Mouse (Mus musculus) forebrain, postnatal 0 days (tissue): ENCODE data around the gene Hspa12a. TPM values are rescaled to one million over a fixed set of nuclear protein-coding genes. Genes with fewer than 3 reads are reported as not detected.

ENCODE experiments used
- ATAC-seq: fragments of 200-750 bp; cut with Nextera tagmentation; 2 replicates; pipeline ENCODE4 v1.8.0; 2017; ENCODE audit warnings: mild to moderate bottlenecking, moderate library complexity
- DNase-seq: peaks from one replicate; pipeline ENCODE4 v3.0.0-alpha.2; 2015
- H3K27ac ChIP-seq: fragments of 300-500 bp; sonication (generic); 2 replicates; pipeline ENCODE4 v1.5.1; 2014; ENCODE audit warnings: low read depth, mild to moderate bottlenecking, antibody characterized with exemption, low read length, moderate library complexity, mixed read lengths
- H3K27me3 ChIP-seq: fragments of 300-500 bp; sonication (generic); 2 replicates; pipeline ENCODE4 v1.6.1; 2014; ENCODE audit warnings: mild to moderate bottlenecking, low read length, mixed read lengths; ENCODE audit not compliant: insufficient read depth
- H3K36me3 ChIP-seq: fragments of 300-500 bp; sonication (generic); 2 replicates; pipeline ENCODE4 v1.6.1; 2014; ENCODE audit warnings: mild to moderate bottlenecking, moderate library complexity; ENCODE audit not compliant: insufficient read depth
- H3K4me1 ChIP-seq: fragments of 300-500 bp; sonication (generic); 2 replicates; pipeline ENCODE4 v1.6.1; 2014; ENCODE audit warnings: antibody characterized with exemption; ENCODE audit not compliant: insufficient read depth
- H3K4me2 ChIP-seq: fragments of 300-500 bp; sonication (generic); 2 replicates; pipeline ENCODE4 v1.6.1; 2014; ENCODE audit warnings: low read depth, mild to moderate bottlenecking, moderate library complexity
- H3K4me3 ChIP-seq: fragments of 300-500 bp; sonication (generic); 2 replicates; pipeline ENCODE4 v1.5.1; 2014; ENCODE audit warnings: low read depth, low read length, mixed read lengths
- H3K9ac ChIP-seq: fragments of 300-500 bp; sonication (generic); 2 replicates; pipeline ENCODE4 v1.6.1; 2014; ENCODE audit warnings: mild to moderate bottlenecking
- H3K9me3 ChIP-seq: fragments of 300-500 bp; sonication (generic); 2 replicates; pipeline ENCODE4 v1.6.1; 2016; ENCODE audit warnings: low read length
- CTCF ChIP-seq: sonication (generic); IDR thresholded peaks from 2 replicates; pipeline ENCODE4 v1.5.1; 2016; ENCODE audit warnings: antibody characterized with exemption, control low read depth, low read depth
- WGBS: fragments of 180-500 bp; shearing (Covaris S2); extraction: QIAGEN DNeasy Blood & Tissue Kit; methylation state at CpG from one replicate; pipeline ENCODE4 v1.1.7; 2014; 5-methylcytosine and 5-hydroxymethylcytosine counted together
- polyA plus RNA-seq: library from polyadenylated mRNA; unstranded; fragments of >200 nt; fragmentation: Nextera tagmentation; extraction: Ambion mirVana; gene quantifications from 2 replicates; pipeline ENCODE4 v1.2.1, GENCODE M21; 2015
- total RNA-seq: library from RNA; depleted of rRNA; stranded (reverse); fragments of >200 nt; gene quantifications from 2 replicates; pipeline ENCODE4 v1.2.3, GENCODE M21; 2014

Gene Hspa12a
- total and polyA plus RNA-seq, 2 experiments from 2014 or later, result 52.6 to 75.8 TPM

GRCm38 (mm10) chr19:58860255-58861173 lies 82.9 kb downstream of the Hspa12a start:
- Histone ChIP-seq H3K27me3 (no peaks in the 10 kb centered on the region), H3K27ac (peak overlapping the region; percentile 75), H3K4me1 (peaks cover 18% of the 10 kb centered on the region), H3K9me3 (no peaks in the 10 kb centered on the region), H3K9ac (peak overlapping the region; percentile 81), H3K4me2 (peak overlapping the region; percentile 79), H3K4me3 (peak overlapping the region; percentile 66), H3K36me3 (no peaks in the 10 kb centered on the region)
- 2% methylated on average over 46 of the region's 46 CpGs for whole genome bisulfite sequencing
- TF ChIP-seq CTCF, result peak; percentile 30
- DNase-seq (peak; percentile 77), ATAC-seq (peak; percentile 67)

DNA sequence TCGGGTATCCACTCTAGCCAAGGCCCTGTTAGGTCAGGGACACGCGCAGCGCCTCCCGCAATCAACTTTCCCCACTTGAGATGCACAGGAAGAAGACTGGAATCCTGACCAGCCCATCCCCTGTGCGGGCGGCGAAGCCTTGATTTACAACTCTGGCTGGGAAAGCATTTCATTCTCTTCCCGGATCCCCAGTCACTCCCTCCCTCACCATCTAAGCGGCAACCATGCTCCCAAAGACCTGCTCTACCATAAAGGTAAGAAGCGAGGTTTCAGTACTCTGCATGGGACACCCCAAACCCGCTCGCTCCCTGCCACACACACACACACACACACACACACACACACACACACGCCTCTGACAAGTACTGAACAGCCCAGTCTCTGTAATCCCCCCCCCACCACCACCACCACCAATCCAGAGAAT lies 83.6 kb downstream of the Hspa12a start:
- Histone ChIP-seq H3K27me3 (no peaks in the 10 kb centered on the region), H3K4me1 (peaks cover 18% of the 10 kb centered on the region), H3K9ac (peak overlapping the region; percentile 81), H3K27ac (peak overlapping the region; percentile 75), H3K4me3 (peak overlapping the region; percentile 66), H3K9me3 (no peaks in the 10 kb centered on the region), H3K4me2 (peak overlapping the region; percentile 79), H3K36me3 (no peaks in the 10 kb centered on the region)
- peak; percentile 48 for ATAC-seq
- 9% methylated on average over 14 of the region's 14 CpGs for WGBS
- TF ChIP-seq CTCF, result no peak
- DNase-seq, result peak; percentile 68

DNA sequence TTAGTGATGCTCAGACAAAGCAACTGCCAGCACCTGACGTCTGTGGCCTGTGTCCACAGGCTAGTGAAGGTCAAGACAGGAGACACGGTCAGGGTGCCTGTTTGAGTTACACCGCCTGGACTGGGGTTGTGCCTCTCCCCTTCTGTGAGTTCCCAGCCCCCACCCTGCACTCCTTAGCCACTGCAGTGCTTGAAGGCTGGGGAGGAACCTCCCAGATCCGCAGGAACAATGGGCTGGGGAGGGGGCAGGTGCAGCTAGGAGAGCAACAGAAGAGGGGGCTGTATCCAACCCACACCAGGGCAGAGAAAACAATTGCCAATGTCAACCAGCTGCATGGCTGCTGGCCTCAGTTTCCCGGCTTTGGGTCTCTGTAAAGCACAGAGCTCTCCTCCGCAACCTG lies 84.1 kb downstream of the Hspa12a start:
- Histone ChIP-seq H3K4me1 (peaks cover 18% of the 10 kb centered on the region), H3K4me3 (peak overlapping the region; percentile 66), H3K4me2 (peak overlapping the region; percentile 79), H3K27me3 (no peaks in the 10 kb centered on the region), H3K9me3 (no peaks in the 10 kb centered on the region), H3K27ac (peak overlapping the region; percentile 75), H3K36me3 (no peaks in the 10 kb centered on the region), H3K9ac (peak overlapping the region; percentile 81)
- ATAC-seq (peak; percentile 47; the same call in 1 of the 2 replicates), DNase-seq (no peak)
- TF ChIP-seq CTCF, result no peak
- WGBS, result 12% methylated on average over 6 of the region's 6 CpGs

GRCm38 (mm10) chr19:58856129-58856855 lies 87.2 kb downstream of the Hspa12a start:
- Histone ChIP-seq H3K36me3 (no peaks in the 10 kb centered on the region; the same call in 1 of the 2 replicates), H3K4me1 (peaks cover 18% of the 10 kb centered on the region), H3K4me3 (no peak overlapping the region), H3K9me3 (no peaks in the 10 kb centered on the region), H3K9ac (no peak overlapping the region), H3K27ac (no peak overlapping the region), H3K27me3 (no peaks in the 10 kb centered on the region), H3K4me2 (no peak overlapping the region)
- WGBS, result 66% methylated on average over 9 of the region's 9 CpGs
- DNase-seq, result no peak
- ATAC-seq, result no peak
- TF ChIP-seq CTCF, result no peak

GRCm38 (mm10) chr19:58854899-58855298 lies 88.6 kb downstream of the Hspa12a start:
- H3K4me1 ChIP-seq, result peaks cover 18% of the 10 kb centered on the region; the same call in 1 of the 2 replicates
- H3K9me3 ChIP-seq, result no peaks in the 10 kb centered on the region
- no peak overlapping the region for H3K9ac ChIP-seq
- H3K27me3 ChIP-seq, result no peaks in the 10 kb centered on the region
- H3K4me3 ChIP-seq, result no peak overlapping the region
- H3K36me3 ChIP-seq, result no peaks in the 10 kb centered on the region; the same call in 1 of the 2 replicates
- H3K4me2 ChIP-seq, result no peak overlapping the region
- H3K27ac ChIP-seq, result no peak overlapping the region
- DNase-seq (no peak), ATAC-seq (no peak)
- WGBS, result 59% methylated on average over 3 of the region's 3 CpGs
- no peak for TF ChIP-seq CTCF

DNA sequence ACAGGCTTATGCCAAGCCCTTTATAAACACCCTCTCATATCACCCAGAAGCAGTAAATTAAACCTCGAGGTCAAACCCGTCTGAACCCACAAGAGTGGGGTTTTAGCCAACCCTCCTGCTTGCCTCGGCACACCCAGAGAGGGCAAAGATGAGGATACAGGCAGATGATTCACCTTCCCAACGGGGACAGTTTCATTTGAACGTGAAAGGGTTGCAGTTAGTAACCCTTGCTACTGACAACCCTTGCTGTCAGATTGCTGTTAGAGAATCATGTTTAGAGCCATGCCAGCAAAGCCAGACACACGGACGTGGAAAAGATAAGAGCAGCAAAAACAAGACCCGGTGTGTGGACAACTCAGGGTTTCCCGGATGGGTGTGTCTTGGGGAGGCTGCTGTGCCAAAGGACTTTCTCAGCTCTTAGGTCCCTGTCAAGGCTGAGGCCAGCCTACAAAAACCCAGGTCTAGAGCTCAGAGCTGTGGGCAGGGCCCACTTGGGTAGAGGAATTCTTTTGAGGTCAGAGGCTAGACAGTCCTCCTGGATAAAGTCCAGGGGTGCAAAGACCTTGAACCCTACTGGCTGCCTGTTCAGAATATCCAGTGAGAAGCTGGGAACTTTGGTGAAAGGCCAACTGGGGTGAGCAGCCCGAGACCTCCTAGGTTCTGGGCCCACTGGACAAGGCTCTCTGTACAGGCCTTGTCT lies 90.3 kb downstream of the Hspa12a start:
- H3K36me3 ChIP-seq, result no peaks in the 10 kb centered on the region; the same call in none of the 2 replicates
- 83% methylated on average over 10 of the region's 10 CpGs for WGBS
- no peak for ATAC-seq

More for the DNA sequence above, 90.3 kb downstream of the Hspa12a start:
- H3K9ac ChIP-seq, result no peak overlapping the region
- no peak overlapping the region for H3K27ac ChIP-seq
- H3K4me1 ChIP-seq, result peaks cover 6% of the 10 kb centered on the region; the same call in 1 of the 2 replicates
- DNase-seq, result no peak
- H3K4me3 ChIP-seq, result no peak overlapping the region
- no peaks in the 10 kb centered on the region for H3K9me3 ChIP-seq
- H3K27me3 ChIP-seq, result no peaks in the 10 kb centered on the region
- H3K4me2 ChIP-seq, result no peak overlapping the region
- no peak for TF ChIP-seq CTCF
